9 mouse cellular contexts compared by ENCODE assay signal in genomic region chr7:81452971-81453441, GRCm38 (mm10). TPM values are rescaled to one million over a fixed set of nuclear protein-coding genes. Genes with fewer than 3 reads are reported as not detected.
DNase-seq lines count a peak whose midpoint lies in the region; ATAC-seq lines count a peak whose summit lies in the region.
"Had no signal": no experiment of that assay in that cellular context is flagged by ENCODE, and none has a peak within 500 bp of the region (broad histone marks: within the 10 kb centered on the region; RNA-seq: fewer than 3 reads in every experiment).

No protein-coding gene starts in this region.

- 0 out of 2 replicates have a peak overlapping the region, but pooled peaks have one; percentile 34 for H3K9ac ChIP-seq in midbrain, embryonic 16.5 days (ENCODE audit: low read depth, low read length)

- H3K4me3 ChIP-seq in forebrain, embryonic 10.5 days = peak overlapping the region; percentile 54
- peak overlapping the region; percentile 63 for H3K4me3 ChIP-seq in midbrain, embryonic 16.5 days (ENCODE audit: low read depth, low read length)

- no peak overlapping the region for H3K27ac ChIP-seq in forebrain, embryonic 10.5 days
- H3K27ac ChIP-seq in midbrain, embryonic 16.5 days (ENCODE audit: low read length) = no peak overlapping the region

- no peaks in the 10 kb centered on the region for H3K9me3 ChIP-seq in forebrain, embryonic 10.5 days
- H3K9me3 ChIP-seq in midbrain, embryonic 16.5 days (replicated peaks; ENCODE audit: control insufficient read depth, low read length, poor library complexity, severe bottlenecking) = no peaks in the 10 kb centered on the region

- H3K4me1 ChIP-seq in forebrain, embryonic 10.5 days = peaks cover 29% of the 10 kb centered on the region
- peaks cover 26% of the 10 kb centered on the region for H3K4me1 ChIP-seq in midbrain, embryonic 16.5 days (ENCODE audit: control insufficient read depth, insufficient read depth, low read length)

- H3K4me2 ChIP-seq in midbrain, embryonic 16.5 days (ENCODE audit: low read length) = peak overlapping the region; percentile 95

- ATAC-seq in cerebellum, adult (ENCODE audit: insufficient number of reproducible peaks, low FRiP score, low TSS enrichment) = no peak
- ATAC-seq in midbrain, embryonic 16.5 days = peak; percentile 61
- no peak for ATAC-seq in monocyte, adult 5-6 weeks (replicated peaks; ENCODE audit: insufficient number of reproducible peaks, low FRiP score, low TSS enrichment, poor library complexity, severe bottlenecking)

- H3K27me3 ChIP-seq in forebrain, embryonic 10.5 days (ENCODE audit: poor library complexity, severe bottlenecking) = peaks cover 80% of the 10 kb centered on the region
- H3K27me3 ChIP-seq in midbrain, embryonic 16.5 days (ENCODE audit: control insufficient read depth, insufficient read depth, low read depth, low read length) = peaks cover 46% of the 10 kb centered on the region

- 6% methylated on average over 21 of the region's 21 CpGs for WGBS in forebrain, embryonic 10.5 days
- 3% methylated on average over 21 of the region's 21 CpGs for WGBS in midbrain, embryonic 16.5 days

- peak; percentile 36 for DNase-seq in cerebellum, adult 11-12 months
- DNase-seq in ZHBTc4 (ENCODE audit: low read depth, low spot score) = peak; percentile 87
- peak; percentile 42 for DNase-seq in forebrain, embryonic 10.5 days (ENCODE audit: extremely low spot score, low spot score)
- peak; percentile 23 to 36 for DNase-seq in heart, postnatal 14 days
- peak; percentile 11 to 36 for DNase-seq in kidney, postnatal 4 days

- intact Hi-C loops in heart, postnatal 14 days (cut with DNase I) = loop anchor here (10.0 kb wide), 2 partner anchors 132 to 288 kb away; no protein-coding TSS in a partner anchor

- H3K36me3 ChIP-seq in forebrain, embryonic 10.5 days (replicated peaks) = no peaks in the 10 kb centered on the region
- H3K36me3 ChIP-seq in midbrain, embryonic 16.5 days (ENCODE audit: control insufficient read depth, insufficient read depth, low read length) = no peaks in the 10 kb centered on the region

RNA-seq across cellular contexts. Expression of gene Cpeb1, which starts 2.3 kb away (rescaled TPM):
- 0.86 and 0.98 TPM in 2 replicates for polyA plus RNA-seq in forebrain, embryonic 10.5 days (2016; fragmentation: Nextera tagmentation; extraction: Ambion mirVana)
- 1 to 10 TPM; 7.0 to 8.4 TPM for total RNA-seq in heart, postnatal 14 days (2021)
- polyA plus RNA-seq in midbrain, embryonic 16.5 days (2015; fragmentation: Nextera tagmentation; extraction: Ambion mirVana) = 3.9 and 6.6 TPM in 2 replicates
- 0.10 TPM in 1 of 3 replicates, not detected in the others for total RNA-seq in monocyte, adult 5-6 weeks (2017)

RNA-seq across cellular contexts. Expression of gene Ap3b2, which starts 40.7 kb away (rescaled TPM):
- 8.4 and 11.6 TPM in 2 replicates for polyA plus RNA-seq in forebrain, embryonic 10.5 days (2016; fragmentation: Nextera tagmentation; extraction: Ambion mirVana)
- not detected for total RNA-seq in heart, postnatal 14 days (2021)
- polyA plus RNA-seq in midbrain, embryonic 16.5 days (2015; fragmentation: Nextera tagmentation; extraction: Ambion mirVana) = 161 TPM in 2 replicates
- total RNA-seq in monocyte, adult 5-6 weeks (2017) = not detected in 3 replicates

RNA-seq across cellular contexts. Expression of gene BC048679, which starts 45.1 kb away (rescaled TPM):
- 0.27 and 0.50 TPM in 2 replicates for polyA plus RNA-seq in forebrain, embryonic 10.5 days (2016; fragmentation: Nextera tagmentation; extraction: Ambion mirVana)
- total RNA-seq in heart, postnatal 14 days (2021) = not detected
- polyA plus RNA-seq in midbrain, embryonic 16.5 days (2015; fragmentation: Nextera tagmentation; extraction: Ambion mirVana) = not detected in 2 replicates
- total RNA-seq in monocyte, adult 5-6 weeks (2017) = not detected in 3 replicates
- polyA plus RNA-seq: frontal cortex, adult 2 months had no signal

Comparison
In these comparisons a context has a peak if more than half of its experiments do, and no peak if none do; other contexts are left out.
1. DNase-seq: peak in every context shown above with its lines; median percentile 87 in ZHBTc4; 42 in forebrain, embryonic 10.5 days; 36 in cerebellum, adult 11-12 months; 30 in heart, postnatal 14 days; 24 in kidney, postnatal 4 days.